In genomic region chr4:104025117-104025694, GRCm38 (mm10) we compare ENCODE assay signal across 20 mouse cellular contexts.
"Had no signal": no experiment of that assay in that cellular context is flagged by ENCODE, and none has a peak within 500 bp of the region (broad histone marks: within the 10 kb centered on the region; RNA-seq: fewer than 3 reads in every experiment).

No protein-coding gene starts in this region.

- H3K27ac ChIP-seq: limb, embryonic 15.5 days; liver, embryonic 12.5 days; liver, embryonic 14.5 days; midbrain, embryonic 10.5 days; midbrain, embryonic 12.5 days; neural tube, embryonic 13.5 days; neural tube, embryonic 15.5 days had no signal

- H3K9me3 ChIP-seq: limb, embryonic 15.5 days; liver, embryonic 12.5 days; midbrain, embryonic 10.5 days; midbrain, embryonic 12.5 days; neural tube, embryonic 13.5 days; neural tube, embryonic 15.5 days had no signal

- H3K4me2 ChIP-seq: limb, embryonic 15.5 days; liver, embryonic 12.5 days; midbrain, embryonic 12.5 days; neural tube, embryonic 13.5 days; neural tube, embryonic 15.5 days had no signal

- H3K4me3 ChIP-seq: limb, embryonic 15.5 days; liver, embryonic 12.5 days; midbrain, embryonic 10.5 days; midbrain, embryonic 12.5 days; myocyte; neural tube, embryonic 13.5 days; neural tube, embryonic 15.5 days had no signal

- DNase-seq: lung, adult 2 months; lung, postnatal 36 days; midbrain, embryonic 14.5 days; retina, postnatal 1 day; right cerebral cortex, adult 18-20 months; right cerebral cortex, postnatal 25 days; right cerebral cortex, postnatal 4 days; spleen, adult 18-20 months; thymus, adult 18-20 months; thymus, postnatal 14 days; thymus, postnatal 36 days had no signal

- ATAC-seq: liver, embryonic 12.5 days; midbrain, embryonic 16.5 days had no signal

- H3K36me3 ChIP-seq: limb, embryonic 15.5 days; liver, embryonic 12.5 days; midbrain, embryonic 10.5 days; midbrain, embryonic 12.5 days; neural tube, embryonic 13.5 days; neural tube, embryonic 15.5 days had no signal

- H3K9ac ChIP-seq: limb, embryonic 15.5 days; liver, embryonic 12.5 days; liver, embryonic 14.5 days; midbrain, embryonic 12.5 days; neural tube, embryonic 13.5 days; neural tube, embryonic 15.5 days had no signal

- H3K4me1 ChIP-seq: limb, embryonic 15.5 days; liver, embryonic 12.5 days; midbrain, embryonic 12.5 days; neural tube, embryonic 15.5 days had no signal

- H3K27me3 ChIP-seq: limb, embryonic 15.5 days; liver, embryonic 12.5 days; midbrain, embryonic 12.5 days; neural tube, embryonic 13.5 days; neural tube, embryonic 15.5 days had no signal
